Mouse (Mus musculus) lung, postnatal 0 days (tissue): ENCODE results near the gene Sulf2.
A peak's percentile ranks its signal among the peaks of the same experiment; 100 is the strongest.

ENCODE experiments used
- CTCF ChIP-seq: IDR thresholded peaks from 2 replicates; pipeline ENCODE4 v1.5.1; 2016; ENCODE audit warnings: antibody characterized with exemption, mild to moderate bottlenecking
- EP300 ChIP-seq: IDR thresholded peaks from 2 replicates; pipeline ENCODE4 v1.6.1; 2016; ENCODE audit warnings: antibody characterized with exemption, mild to moderate bottlenecking, control low read depth

GRCm38 (mm10) chr2:166157144-166157543, 1.7 kb upstream of the Sulf2 start:
- peak; percentile 36; the same call in 1 of the 2 replicates for TF ChIP-seq EP300
- TF ChIP-seq CTCF, result no peak
